Mouse (Mus musculus) intestine, embryonic 14.5 days (tissue): ENCODE measurements around the gene Hras. TPM values are rescaled to one million over a fixed set of nuclear protein-coding genes. Genes with fewer than 3 reads are reported as not detected.

Experiments used
- ATAC-seq: fragments of 200-750 bp; cut with Nextera tagmentation; replicated peaks from 2 replicates; pipeline ENCODE4 v1.8.0; 2017; ENCODE audit warnings: low read depth, moderate number of reproducible peaks, moderate TSS enrichment, moderate library complexity; ENCODE audit not compliant: low FRiP score, low TSS enrichment
- DNase-seq: peaks from one replicate; pipeline ENCODE4 v3.0.0-alpha.2; 2018; ENCODE audit warnings: low spot score
- H3K27ac ChIP-seq: fragments of 300-500 bp; sonication (generic); 2 replicates; pipeline ENCODE4 v1.5.1; 2014; ENCODE audit warnings: low read depth, mild to moderate bottlenecking, control low read depth
- H3K27me3 ChIP-seq: fragments of 300-500 bp; sonication (generic); replicated peaks from 2 replicates; pipeline ENCODE4 v1.6.1; 2014; ENCODE audit warnings: low read length, control low read depth; ENCODE audit not compliant: control insufficient read depth, insufficient read depth
- H3K36me3 ChIP-seq: fragments of 300-500 bp; sonication (generic); 2 replicates; pipeline ENCODE4 v1.6.1; 2014; ENCODE audit warnings: low read length, control low read depth; ENCODE audit not compliant: control insufficient read depth, insufficient read depth
- H3K4me1 ChIP-seq: fragments of 300-500 bp; sonication (generic); replicated peaks from 2 replicates; pipeline ENCODE4 v1.6.1; 2014; ENCODE audit warnings: low read length, control low read depth, mixed read lengths; ENCODE audit not compliant: control insufficient read depth, insufficient read depth
- H3K4me2 ChIP-seq: fragments of 300-500 bp; sonication (generic); 2 replicates; pipeline ENCODE4 v1.6.1; 2014; ENCODE audit warnings: low read length
- H3K4me3 ChIP-seq: fragments of 300-500 bp; sonication (generic); 2 replicates; pipeline ENCODE4 v1.5.1; 2014; ENCODE audit warnings: low read depth, low read length, control low read depth, mixed read lengths
- H3K9ac ChIP-seq: fragments of 300-500 bp; sonication (generic); 2 replicates; pipeline ENCODE4 v1.6.1; 2014; ENCODE audit warnings: mild to moderate bottlenecking, low read length
- H3K9me3 ChIP-seq: fragments of 300-500 bp; sonication (generic); 2 replicates; pipeline ENCODE4 v1.6.1; 2016; ENCODE audit warnings: low read length, control low read depth; ENCODE audit not compliant: control insufficient read depth
- whole genome bisulfite sequencing: fragments of 180-500 bp; shearing (Covaris S2); extraction: QIAGEN DNeasy Blood & Tissue Kit; methylation state at CpG from one replicate; pipeline ENCODE4 v1.1.7; 2014; 5-methylcytosine and 5-hydroxymethylcytosine counted together
- polyA plus RNA-seq: library from polyadenylated mRNA; unstranded; fragments of >200 nt; fragmentation: Nextera tagmentation; extraction: Ambion mirVana; gene quantifications from 2 replicates; pipeline ENCODE4 v1.2.1, GENCODE M21; 2014

Hras gene
- polyA plus RNA-seq, 1 experiment from 2014 or later, result 96.6 TPM

GRCm38 (mm10) chr7:141194409-141194808, 604 bp upstream of the Hras start:
- ATAC-seq (no peak), DNase-seq (no peak)
- Histone ChIP-seq H3K4me2 (peak overlapping the region; percentile 99), H3K9me3 (no peaks in the 10 kb centered on the region), H3K36me3 (peaks cover 27% of the 10 kb centered on the region), H3K4me3 (peak overlapping the region; percentile 91), H3K9ac (peak overlapping the region; percentile 25), H3K4me1 (peaks cover 12% of the 10 kb centered on the region), H3K27me3 (no peaks in the 10 kb centered on the region), H3K27ac (peak overlapping the region; percentile 62)
- 1% methylated on average over 23 of the region's 23 CpGs for WGBS

GRCm38 (mm10) chr7:141193348-141193856, 403 bp downstream of the Hras start:
- peak; percentile 75 for DNase-seq
- WGBS, result under 1% methylated on average over 36 of the region's 43 CpGs
- ATAC-seq, result peak; percentile 26

GRCm38 (mm10) chr7:141192776-141193347, 943 bp downstream of the Hras start:
- H3K27me3 ChIP-seq, result no peaks in the 10 kb centered on the region
- peaks cover 12% of the 10 kb centered on the region for H3K4me1 ChIP-seq
- H3K4me3 ChIP-seq, result peak overlapping the region; percentile 91
- DNase-seq (no peak), ATAC-seq (no peak)
- H3K36me3 ChIP-seq, result peaks cover 33% of the 10 kb centered on the region
- H3K9ac ChIP-seq, result peak overlapping the region; percentile 85
- H3K27ac ChIP-seq, result 0 out of 2 replicates have a peak overlapping the region, but pooled peaks have one; percentile 62
- no peaks in the 10 kb centered on the region for H3K9me3 ChIP-seq
- H3K4me2 ChIP-seq, result peak overlapping the region; percentile 97
- WGBS, result 30% methylated on average over 12 of the region's 12 CpGs

More at GRCm38 (mm10) chr7:141193348-141193856, 403 bp downstream of the Hras start:
- Histone ChIP-seq H3K9ac (peak overlapping the region; percentile 85), H3K9me3 (no peaks in the 10 kb centered on the region), H3K27ac (peak overlapping the region; percentile 62; the same call in 1 of the 2 replicates), H3K4me3 (peak overlapping the region; percentile 91), H3K4me1 (peaks cover 12% of the 10 kb centered on the region), H3K27me3 (no peaks in the 10 kb centered on the region), H3K36me3 (peaks cover 33% of the 10 kb centered on the region), H3K4me2 (peak overlapping the region; percentile 97)

GRCm38 (mm10) chr7:141191796-141192685, 1.8 kb downstream of the Hras start:
- ATAC-seq (no peak), DNase-seq (no peak)
- peaks cover 33% of the 10 kb centered on the region for H3K36me3 ChIP-seq
- H3K4me3 ChIP-seq, result 0 out of 2 replicates have a peak overlapping the region, but pooled peaks have one; percentile 91
- no peaks in the 10 kb centered on the region for H3K27me3 ChIP-seq
- WGBS, result 85% methylated on average over 24 of the region's 24 CpGs
- H3K9ac ChIP-seq, result no peak overlapping the region
- peaks cover 12% of the 10 kb centered on the region for H3K4me1 ChIP-seq
- H3K27ac ChIP-seq, result no peak overlapping the region
- peak overlapping the region; percentile 97 for H3K4me2 ChIP-seq
- no peaks in the 10 kb centered on the region for H3K9me3 ChIP-seq

GRCm38 (mm10) chr7:141191036-141191435, 2.8 kb downstream of the Hras start:
- DNase-seq (no peak), ATAC-seq (no peak)
- Histone ChIP-seq H3K9me3 (no peaks in the 10 kb centered on the region), H3K36me3 (peaks cover 33% of the 10 kb centered on the region), H3K4me3 (no peak overlapping the region), H3K4me1 (peaks cover 12% of the 10 kb centered on the region), H3K4me2 (no peak overlapping the region), H3K27me3 (no peaks in the 10 kb centered on the region), H3K27ac (no peak overlapping the region), H3K9ac (no peak overlapping the region)
- 90% methylated on average over 14 of the region's 14 CpGs for WGBS

- Histone ChIP-seq H3K9me3 (no peaks in the 10 kb centered on the region), H3K4me2 (no peak overlapping the region), H3K27ac (no peak overlapping the region), H3K4me3 (no peak overlapping the region), H3K36me3 (peaks cover 33% of the 10 kb centered on the region), H3K4me1 (peaks cover 10% of the 10 kb centered on the region), H3K9ac (no peak overlapping the region), H3K27me3 (no peaks in the 10 kb centered on the region)
- DNase-seq, result no peak
- no peak for ATAC-seq
- 92% methylated on average over 3 of the region's 3 CpGs for WGBS
These were observed 3.6 kb downstream of the Hras start for GRCm38 (mm10) chr7:141190220-141190619.

GRCm38 (mm10) chr7:141188733-141189132, 5.1 kb downstream of the Hras start:
- no peak overlapping the region for H3K27ac ChIP-seq
- no peaks in the 10 kb centered on the region for H3K9me3 ChIP-seq
- H3K4me3 ChIP-seq, result no peak overlapping the region
- ATAC-seq (no peak), DNase-seq (no peak)
- H3K36me3 ChIP-seq, result peaks cover 33% of the 10 kb centered on the region
- peaks cover 8% of the 10 kb centered on the region for H3K4me1 ChIP-seq
- H3K9ac ChIP-seq, result no peak overlapping the region
- 89% methylated on average over 3 of the region's 3 CpGs for WGBS
- H3K27me3 ChIP-seq, result no peaks in the 10 kb centered on the region
- no peak overlapping the region for H3K4me2 ChIP-seq

- no peak overlapping the region for H3K27ac ChIP-seq
- no peak for DNase-seq
- WGBS, result 66% methylated on average over 3 of the region's 3 CpGs
- no peak overlapping the region for H3K4me2 ChIP-seq
- H3K9me3 ChIP-seq, result no peaks in the 10 kb centered on the region
- ATAC-seq, result no peak
- H3K27me3 ChIP-seq, result no peaks in the 10 kb centered on the region
- no peak overlapping the region for H3K4me3 ChIP-seq
- H3K36me3 ChIP-seq, result peaks cover 33% of the 10 kb centered on the region
- no peak overlapping the region for H3K9ac ChIP-seq
- H3K4me1 ChIP-seq, result peaks cover 8% of the 10 kb centered on the region
These were observed 5.6 kb downstream of the Hras start for GRCm38 (mm10) chr7:141188194-141188593.
